Mouse (Mus musculus): Measurements from ENCODE around the gene Olfr1219.

Gene Olfr1219

GRCm38 (mm10) chr2:89083413-89083812 lies at the start of gene Olfr1219:
TSS of gene Olfr1219 (minus strand) at chr2:89083513.
- no peak for DNase-seq

- no peak for DNase-seq
Measured at GRCm38 (mm10) chr2:89132954-89133353, 49.6 kb upstream of the Olfr1219 start, which contains the start of gene Olfr1222. TSS of gene Olfr1222 (minus strand) at chr2:89133054.

GRCm38 (mm10) chr2:89117183-89117582 lies 33.9 kb upstream of the Olfr1219 start, which contains the start of gene Olfr1221:
TSS of gene Olfr1221 (minus strand) at chr2:89117283.
- no peak for DNase-seq

GRCm38 (mm10) chr2:89106735-89107134 lies 23.4 kb upstream of the Olfr1219 start, which contains the start of gene Olfr1220:
TSS of gene Olfr1220 (minus strand) at chr2:89106835.
- no peak for DNase-seq

GRCm38 (mm10) chr2:89105651-89106050 lies 22.3 kb upstream of the Olfr1219 start:
- no peak for DNase-seq

GRCm38 (mm10) chr2:89093848-89094247 lies 10.5 kb upstream of the Olfr1219 start:
- DNase-seq = no peak

- no peak for DNase-seq
Measured at GRCm38 (mm10) chr2:89081487-89081886, 1.8 kb downstream of the Olfr1219 start.

- DNase-seq = no peak
Measured at GRCm38 (mm10) chr2:89061087-89061486, 22.2 kb downstream of the Olfr1219 start, which contains the start of gene Olfr1218. TSS of gene Olfr1218 (minus strand) at chr2:89061187.

GRCm38 (mm10) chr2:89031965-89032364 lies 51.3 kb downstream of the Olfr1219 start, which contains the start of gene Olfr1217:
TSS of gene Olfr1217 (minus strand) at chr2:89032065.
- DNase-seq = no peak
